Mouse (Mus musculus) 416B (cell line): ENCODE results near the gene Gm3629.
"Not testable (repeated sequence)": the region's sequence is repeated elsewhere in the genome, so short reads cannot be mapped to it uniquely, and the experiment has no call there.

Experiments
- DNase-seq: peaks from one replicate; pipeline ENCODE4 v3.0.0; 2011; ENCODE audit warnings: low read depth

The Gm3629 gene

DNA sequence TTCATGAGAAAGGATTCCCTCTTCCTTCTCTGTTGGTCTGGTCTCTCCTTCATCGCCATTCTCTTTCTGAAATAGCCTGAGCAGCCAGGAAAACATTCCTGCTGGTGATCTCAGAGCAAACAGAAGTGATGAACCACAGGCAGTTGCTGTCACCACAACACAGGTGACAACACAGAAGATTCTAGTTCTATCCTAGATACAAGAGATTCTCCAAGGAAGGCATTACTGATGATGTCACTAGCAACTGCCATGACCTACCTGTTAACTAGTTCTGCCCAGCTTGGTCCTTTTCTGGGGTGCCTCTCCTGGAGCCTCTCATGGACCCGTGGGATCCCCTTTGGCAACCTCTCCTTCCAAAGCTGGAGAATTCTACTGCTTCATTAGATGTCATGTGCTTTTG lies at the start of gene Gm3629:
TSS of gene Gm3629 (minus strand) at position 101 of the 400 bp plus-strand sequence.
- DNase-seq: not testable (repeated sequence)

GRCm38 (mm10) chr14:6622318-6622717 lies 31.9 kb upstream of the Gm3629 start, which contains the start of gene Gm3460:
TSS of gene Gm3460 (minus strand) at chr14:6622418.
- not testable (repeated sequence) for DNase-seq

GRCm38 (mm10) chr14:6606436-6606835 lies 16.0 kb upstream of the Gm3629 start:
- DNase-seq: not testable (repeated sequence)

GRCm38 (mm10) chr14:6605004-6605403 lies 14.6 kb upstream of the Gm3629 start:
- not testable (repeated sequence) for DNase-seq

DNA sequence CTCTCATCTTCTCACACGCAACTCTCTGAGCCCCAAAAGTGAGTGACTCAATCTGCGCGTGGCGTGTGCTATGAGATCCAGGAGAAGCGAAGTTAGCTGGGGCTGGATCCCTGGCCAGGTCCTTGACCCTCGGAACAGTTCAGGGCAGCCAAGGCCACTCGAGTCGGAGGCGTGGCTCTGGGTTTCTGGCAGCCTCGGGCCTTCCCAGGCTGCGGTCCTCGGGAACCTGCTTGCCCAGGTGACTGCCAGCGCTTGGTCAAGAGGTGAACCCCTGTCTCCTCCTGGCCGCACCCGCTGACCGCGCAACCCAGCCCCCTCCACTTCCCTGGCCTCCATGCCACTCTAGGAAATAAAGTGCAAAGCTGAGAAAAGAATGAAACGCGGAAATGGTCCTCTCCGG lies 14.1 kb upstream of the Gm3629 start:
- DNase-seq: not testable (repeated sequence)

GRCm38 (mm10) chr14:6537190-6537589 lies 53.2 kb downstream of the Gm3629 start, which contains the start of gene Gm8356:
TSS of gene Gm8356 (minus strand) at chr14:6537290.
- DNase-seq: not testable (repeated sequence)
